Mouse (Mus musculus) skeletal muscle tissue, adult 2 months (tissue): ENCODE results near the gene Gm20662.

ENCODE experiments used
- DNase-seq: peaks from one replicate; pipeline ENCODE4 v3.0.0-alpha.2; 2012; ENCODE audit warnings: low read depth, low spot score

The Gm20662 gene

GRCm38 (mm10) chr9:108053665-108054225 lies 57.6 kb downstream of the Gm20662 start:
- DNase-seq, result no peak

GRCm38 (mm10) chr9:108054331-108055040 lies 58.3 kb downstream of the Gm20662 start:
- no peak for DNase-seq

GRCm38 (mm10) chr9:108055061-108055460 lies 58.9 kb downstream of the Gm20662 start:
- DNase-seq, result no peak

GRCm38 (mm10) chr9:108055661-108056237 lies 59.6 kb downstream of the Gm20662 start:
- DNase-seq, result no peak

GRCm38 (mm10) chr9:108056361-108057261 lies 60.5 kb downstream of the Gm20662 start:
- DNase-seq, result no peak

- peak; percentile 84 for DNase-seq
These were observed 61.1 kb downstream of the Gm20662 start for GRCm38 (mm10) chr9:108057262-108057562.

GRCm38 (mm10) chr9:108058291-108058690 lies 62.1 kb downstream of the Gm20662 start:
- no peak for DNase-seq

GRCm38 (mm10) chr9:108062142-108062541 lies 66.0 kb downstream of the Gm20662 start:
- no peak for DNase-seq

GRCm38 (mm10) chr9:108063361-108063760 lies 67.2 kb downstream of the Gm20662 start:
- no peak for DNase-seq

GRCm38 (mm10) chr9:108065491-108066011 lies 69.4 kb downstream of the Gm20662 start:
- DNase-seq, result peak; percentile 88

GRCm38 (mm10) chr9:108067199-108067598 lies 71.0 kb downstream of the Gm20662 start:
- DNase-seq, result no peak

GRCm38 (mm10) chr9:108067900-108068299 lies 71.8 kb downstream of the Gm20662 start:
- peak; percentile 90 for DNase-seq

GRCm38 (mm10) chr9:108069007-108069406 lies 72.9 kb downstream of the Gm20662 start:
- DNase-seq, result no peak

GRCm38 (mm10) chr9:108069529-108069928 lies 73.4 kb downstream of the Gm20662 start:
- DNase-seq, result no peak

GRCm38 (mm10) chr9:108071801-108072200 lies 75.7 kb downstream of the Gm20662 start:
- no peak for DNase-seq

GRCm38 (mm10) chr9:108072481-108072924 lies 76.4 kb downstream of the Gm20662 start:
- no peak for DNase-seq

GRCm38 (mm10) chr9:108073141-108073930 lies 77.2 kb downstream of the Gm20662 start:
- DNase-seq, result peak; percentile 83

GRCm38 (mm10) chr9:108080168-108080567 lies 84.0 kb downstream of the Gm20662 start, which contains the start of gene Mst1:
Mst1 (plus strand) TSS chr9:108080436.
- DNase-seq, result no peak

GRCm38 (mm10) chr9:108082549-108082948 lies 86.4 kb downstream of the Gm20662 start:
- no peak for DNase-seq

- DNase-seq, result no peak
These were observed 86.9 kb downstream of the Gm20662 start, which contains the start of gene Rnf123 for GRCm38 (mm10) chr9:108082988-108083431. Rnf123 (minus strand) TSS chr9:108083346.

- DNase-seq, result no peak
These were observed 87.4 kb downstream of the Gm20662 start for GRCm38 (mm10) chr9:108083561-108083960.
